Mouse (Mus musculus) cerebellum, adult 2 months (tissue): ENCODE measurements around the gene Pik3r1. TPM values are rescaled to one million over a fixed set of nuclear protein-coding genes. Genes with fewer than 3 reads are reported as not detected.

ENCODE experiments used
- DNase-seq, 2 experiments: peaks; one replicate each; pipeline ENCODE4 v3.0.0; 2021
- H3K27ac ChIP-seq: fragments of 200-500 bp; 2 replicates; pipeline ENCODE4 v1.5.1; 2012; ENCODE audit warnings: low read length, control low read depth, inconsistent platforms; ENCODE audit not compliant: insufficient read depth
- H3K27me3 ChIP-seq: fragments of 200-500 bp; 2 replicates; pipeline ENCODE4 v1.6.1; 2012; ENCODE audit warnings: inconsistent platforms, mild to moderate bottlenecking, low read length, moderate library complexity; ENCODE audit not compliant: control insufficient read depth, insufficient read depth
- H3K4me1 ChIP-seq: fragments of 200-500 bp; 2 replicates; pipeline ENCODE4 v1.6.1; 2011; ENCODE audit warnings: low read length; ENCODE audit not compliant: control insufficient read depth, insufficient read depth
- H3K4me3 ChIP-seq: fragments of 200-500 bp; replicated peaks from 2 replicates; pipeline ENCODE3; 2011; ENCODE audit warnings: mild to moderate bottlenecking, low read depth, low read length, control low read depth; ENCODE audit not compliant: insufficient read depth
- CTCF ChIP-seq: fragments of 200-500 bp; IDR thresholded peaks from 2 replicates; pipeline ENCODE4 v1.5.1; 2011; ENCODE audit warnings: low read depth, mild to moderate bottlenecking, control low read depth, low read length, moderate library complexity, borderline replicate concordance; ENCODE audit not compliant: insufficient read depth
- POLR2A ChIP-seq: fragments of 200-500 bp; IDR thresholded peaks from 2 replicates; pipeline ENCODE4 v1.6.1; 2011; ENCODE audit warnings: low read length, control low read depth, borderline replicate concordance; ENCODE audit not compliant: insufficient read depth
- WGBS: fragments of 180-500 bp; shearing (Covaris S2); methylation state at CpG from one replicate; pipeline ENCODE4 v1.1.7; 2018; 5-methylcytosine and 5-hydroxymethylcytosine counted together
- polyA plus RNA-seq: library from polyadenylated mRNA; depleted of rRNA; stranded (reverse); fragments of >200 nt; gene quantifications from 2 replicates; pipeline ENCODE4 v1.2.3, GENCODE M21; 2012

Gene Pik3r1
- polyA plus RNA-seq, 1 experiment = 44.9 TPM

- 60% methylated on average over 9 of the region's 9 CpGs for WGBS
- DNase-seq = peak in 1 of 2 experiments; percentile 17
- no peak overlapping the region for H3K27ac ChIP-seq
- H3K4me3 ChIP-seq = no peak overlapping the region
- no peaks in the 10 kb centered on the region for H3K27me3 ChIP-seq
- peaks cover 16% of the 10 kb centered on the region for H3K4me1 ChIP-seq
- no peak for TF ChIP-seq CTCF
- no peak for TF ChIP-seq POLR2A
Measured at GRCm38 (mm10) chr13:101721901-101722595, 46.0 kb downstream of the Pik3r1 start.

DNA sequence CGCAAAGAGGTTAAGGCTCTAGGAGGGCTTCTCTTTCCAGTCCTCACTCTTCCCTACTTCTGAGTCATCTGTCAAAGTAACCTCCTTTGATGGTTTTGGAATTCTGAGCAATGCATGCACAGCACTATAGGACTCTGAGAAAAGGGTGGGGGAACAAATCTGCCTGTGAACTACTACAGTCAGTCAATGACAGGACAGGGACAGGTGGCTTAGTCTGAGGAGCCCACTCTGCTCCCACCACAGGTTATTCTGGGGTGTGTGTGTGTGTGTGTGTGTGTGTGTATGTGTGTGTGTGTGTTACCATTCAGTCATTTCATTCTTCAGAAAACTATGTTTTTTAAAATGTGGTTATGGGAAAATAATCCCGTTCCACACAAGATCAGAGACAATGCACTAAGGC, 46.9 kb downstream of the Pik3r1 start:
- Histone ChIP-seq H3K4me3 (no peak overlapping the region), H3K4me1 (peaks cover 16% of the 10 kb centered on the region), H3K27ac (no peak overlapping the region), H3K27me3 (no peaks in the 10 kb centered on the region)
- DNase-seq = no peak
- WGBS = 90% methylated on average over 1 of the region's 2 CpGs
- no peak for TF ChIP-seq CTCF
- no peak for TF ChIP-seq POLR2A

DNA sequence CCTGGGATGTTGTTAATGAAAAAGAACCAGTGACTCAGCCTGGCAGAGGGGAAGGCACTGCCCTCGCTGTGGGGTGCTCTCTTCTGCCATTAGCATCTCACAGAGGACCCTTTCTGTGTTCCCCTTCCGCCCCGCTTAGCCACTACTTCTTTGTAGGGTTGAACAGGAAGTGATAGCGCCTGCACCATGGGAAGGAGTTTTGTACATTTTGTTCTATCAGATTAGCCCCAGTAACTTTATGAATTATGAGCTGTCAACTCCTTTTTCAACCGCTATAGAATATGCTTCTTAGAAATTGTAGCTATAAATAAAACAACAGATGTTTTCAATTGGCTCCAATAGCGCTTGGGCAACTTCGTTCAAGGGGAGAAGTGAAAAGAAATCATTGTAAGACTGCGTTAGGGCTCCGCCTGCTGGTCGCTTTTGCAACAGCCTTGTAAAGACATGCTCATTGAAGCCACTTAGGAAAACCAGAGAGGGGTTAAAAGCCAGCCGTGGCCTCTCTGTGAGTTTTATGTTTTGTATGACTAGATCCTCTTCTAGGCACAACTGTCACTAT, 48.6 kb downstream of the Pik3r1 start:
- WGBS = 7% methylated on average over 11 of the region's 11 CpGs
- TF ChIP-seq POLR2A (no peak), CTCF (peak; percentile 69; the same call in 1 of the 2 replicates)
- H3K4me1 ChIP-seq = peaks cover 16% of the 10 kb centered on the region
- H3K27ac ChIP-seq = no peak overlapping the region
- no peaks in the 10 kb centered on the region for H3K27me3 ChIP-seq
- no peak overlapping the region for H3K4me3 ChIP-seq
- peak; percentile 65 to 76 for DNase-seq

- no peak overlapping the region for H3K27ac ChIP-seq
- DNase-seq = no peak
- H3K4me1 ChIP-seq = peaks cover 16% of the 10 kb centered on the region
- no peaks in the 10 kb centered on the region for H3K27me3 ChIP-seq
- TF ChIP-seq CTCF = no peak
- no peak for TF ChIP-seq POLR2A
- 80% methylated on average over 7 of the region's 7 CpGs for WGBS
- no peak overlapping the region for H3K4me3 ChIP-seq
Measured at GRCm38 (mm10) chr13:101718744-101719143, 49.3 kb downstream of the Pik3r1 start.

DNA sequence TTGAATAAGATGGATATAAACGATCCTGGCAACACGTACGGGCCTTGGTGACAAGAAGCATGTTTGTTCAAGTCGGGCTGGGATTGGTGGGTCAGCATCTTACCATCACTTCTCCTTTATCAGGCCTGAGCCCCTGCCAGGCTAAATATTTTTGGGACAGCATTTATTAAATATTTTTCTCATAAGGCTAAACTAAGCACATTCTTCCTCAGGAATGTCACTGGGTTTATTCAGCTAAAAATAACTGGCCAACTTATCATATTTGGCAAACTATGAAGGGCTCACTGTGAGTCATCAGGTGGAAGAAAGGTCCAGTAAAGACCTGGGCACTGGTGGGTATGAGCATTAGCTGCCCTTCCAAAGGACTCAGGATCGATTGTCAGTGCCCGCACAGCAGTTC, 50.2 kb downstream of the Pik3r1 start:
- WGBS = 63% methylated on average over 6 of the region's 6 CpGs
- Histone ChIP-seq H3K27ac (no peak overlapping the region), H3K27me3 (no peaks in the 10 kb centered on the region)

DNA sequence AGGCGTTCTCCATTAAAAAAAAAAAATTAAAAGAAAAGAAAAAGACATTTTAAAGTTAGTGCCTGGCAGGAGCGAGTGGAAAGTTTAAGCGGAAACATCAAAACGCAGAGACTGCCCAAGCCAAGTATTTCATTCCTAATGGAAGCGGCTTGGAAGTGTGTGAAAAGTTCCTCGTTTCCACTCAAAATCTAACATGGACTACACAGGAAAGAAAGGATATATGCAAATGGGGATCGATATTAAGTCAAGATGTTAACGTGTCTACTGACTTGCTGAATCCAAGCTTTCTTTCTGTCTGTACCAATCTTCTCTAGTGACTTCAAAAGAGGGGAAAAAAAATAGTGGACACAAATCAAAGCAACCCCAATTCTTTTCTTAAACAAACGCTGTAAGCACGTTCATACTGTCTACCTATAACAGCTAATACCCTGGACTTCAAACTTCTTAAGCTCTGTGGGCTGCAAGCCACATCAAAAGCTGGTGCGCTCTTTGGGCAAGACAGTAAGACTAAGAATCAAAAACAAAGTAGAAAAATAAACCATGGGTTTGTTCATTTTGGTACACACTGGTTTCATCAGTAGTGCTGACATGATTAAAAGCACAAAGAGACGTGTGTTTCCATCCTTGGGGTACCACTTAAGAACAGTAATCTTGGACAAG, 54.5 kb downstream of the Pik3r1 start:
- TF ChIP-seq CTCF (no peak), POLR2A (no peak)
- no peak for DNase-seq
- WGBS = 91% methylated on average over 12 of the region's 12 CpGs
- no peak overlapping the region for H3K4me3 ChIP-seq
- no peaks in the 10 kb centered on the region for H3K27me3 ChIP-seq
- peaks cover 3% of the 10 kb centered on the region; the same call in 1 of the 2 replicates for H3K4me1 ChIP-seq
- H3K27ac ChIP-seq = no peak overlapping the region

More for the DNA sequence above, 50.2 kb downstream of the Pik3r1 start:
- TF ChIP-seq CTCF = no peak
- no peak for TF ChIP-seq POLR2A
- DNase-seq = peak in 1 of 2 experiments; percentile 14
- Histone ChIP-seq H3K4me3 (no peak overlapping the region), H3K4me1 (peaks cover 13% of the 10 kb centered on the region)

GRCm38 (mm10) chr13:101712720-101713428, 55.1 kb downstream of the Pik3r1 start:
- H3K4me1 ChIP-seq = 0 out of 2 replicates have a peak, but pooled peaks cover under 1% of the 10 kb centered on the region
- DNase-seq = no peak
- no peak overlapping the region for H3K27ac ChIP-seq
- WGBS = 83% methylated on average over 9 of the region's 9 CpGs
- no peak for TF ChIP-seq POLR2A
- no peak for TF ChIP-seq CTCF
- no peaks in the 10 kb centered on the region for H3K27me3 ChIP-seq
- H3K4me3 ChIP-seq = no peak overlapping the region
